Mouse (Mus musculus) heart, postnatal 25 days (tissue): Measurements from ENCODE around the gene Gbp9. TPM values are rescaled to one million over a fixed set of nuclear protein-coding genes. Genes with fewer than 3 reads are reported as not detected.
"Not testable (repeated sequence)": the region's sequence is repeated elsewhere in the genome, so short reads cannot be mapped to it uniquely, and the experiment has no call there.

ENCODE experiments used
- DNase-seq: peaks from one replicate; pipeline ENCODE4 v3.0.0; 2022; ENCODE audit warnings: low spot score
- intact Hi-C: fragments of 180-260 bp; cut with DNase I; formaldehyde crosslinking; loops from one replicate; pipeline ENCODE4 v1.15.1; 2025
- total RNA-seq, 2 experiments: library from RNA; stranded (reverse); gene quantifications; 2 replicates each; pipeline ENCODE4 v1.2.3; 2021

Gene Gbp9
- total RNA-seq: 1 to 10 TPM; 7.5 to 8.7 TPM

- DNase-seq, intact Hi-C loops: not testable (repeated sequence)
Measured at GRCm38 (mm10) chr5:105139409-105140088, at the start of gene Gbp9, which contains the start of the genes Gbp8 and Gbp4. Gene Gbp9, minus strand, starts transcription at chr5:105139539. Gene Gbp8, minus strand, starts transcription at chr5:105139540. Gene Gbp4, minus strand, starts transcription at chr5:105139586.

GRCm38 (mm10) chr5:105181446-105181845, 42.1 kb upstream of the Gbp9 start:
- DNase-seq: no peak
- intact Hi-C loops: no loop called here

GRCm38 (mm10) chr5:105156582-105156981, 17.2 kb upstream of the Gbp9 start:
- no peak for DNase-seq
- intact Hi-C loops: no loop called here

GRCm38 (mm10) chr5:105154049-105154448, 14.7 kb upstream of the Gbp9 start:
- DNase-seq: no peak
- intact Hi-C loops: no loop called here

GRCm38 (mm10) chr5:105148062-105148461, 8.7 kb upstream of the Gbp9 start:
- intact Hi-C loops: loop anchor here (5.0 kb wide), 2 partner anchors 144 to 161 kb away; partner anchors contain the start of genes Gbp6 and Gm43302
- DNase-seq: not testable (repeated sequence)

- peak; percentile 21 for DNase-seq
- intact Hi-C loops: loop anchor here (5.0 kb wide), 2 partner anchors 146 to 159 kb away; partner anchors contain the start of genes Gbp6 and Gm43302
Measured at GRCm38 (mm10) chr5:105146447-105146846, 7.1 kb upstream of the Gbp9 start.

- DNase-seq: not testable (repeated sequence)
- intact Hi-C loops: loop anchor here (5.0 kb wide), 2 partner anchors 147 to 158 kb away; partner anchors contain the start of genes Gbp6 and Gm43302
Measured at GRCm38 (mm10) chr5:105145731-105146130, 6.4 kb upstream of the Gbp9 start.

GRCm38 (mm10) chr5:105140089-105140810, 911 bp upstream of the Gbp9 start:
- DNase-seq, intact Hi-C loops: not testable (repeated sequence)

GRCm38 (mm10) chr5:105138906-105139305, 433 bp downstream of the Gbp9 start:
- intact Hi-C loops: no loop called here

GRCm38 (mm10) chr5:105136706-105137304, 2.5 kb downstream of the Gbp9 start:
- DNase-seq, intact Hi-C loops: not testable (repeated sequence)

More at GRCm38 (mm10) chr5:105138906-105139305, 433 bp downstream of the Gbp9 start:
- no peak for DNase-seq

- intact Hi-C loops, DNase-seq: not testable (repeated sequence)
Measured at GRCm38 (mm10) chr5:105121731-105122130, 17.6 kb downstream of the Gbp9 start.

GRCm38 (mm10) chr5:105115740-105116139, 23.6 kb downstream of the Gbp9 start:
- DNase-seq: no peak
- intact Hi-C loops: loop anchor here (2.0 kb wide), 1 partner anchor 27 kb away; no protein-coding TSS in a partner anchor

- intact Hi-C loops: loop anchor here (2.0 kb wide), 1 partner anchor 28 kb away; no protein-coding TSS in a partner anchor
- DNase-seq: no peak
Measured at GRCm38 (mm10) chr5:105114696-105115095, 24.6 kb downstream of the Gbp9 start.

GRCm38 (mm10) chr5:105113656-105114055, 25.7 kb downstream of the Gbp9 start:
- intact Hi-C loops: loop anchor here (2.0 kb wide), 1 partner anchor 29 kb away; no protein-coding TSS in a partner anchor
- DNase-seq: no peak

- DNase-seq: peak; percentile 29
- intact Hi-C loops: not testable (repeated sequence)
Measured at GRCm38 (mm10) chr5:105110271-105110852, 29.0 kb downstream of the Gbp9 start.

- intact Hi-C loops, DNase-seq: not testable (repeated sequence)
Measured at GRCm38 (mm10) chr5:105109775-105110174, 29.6 kb downstream of the Gbp9 start.

GRCm38 (mm10) chr5:105105689-105106088, 33.6 kb downstream of the Gbp9 start:
- DNase-seq, intact Hi-C loops: not testable (repeated sequence)

GRCm38 (mm10) chr5:105081900-105082299, 57.4 kb downstream of the Gbp9 start:
- intact Hi-C loops: no loop called here
- DNase-seq: no peak

- DNase-seq, intact Hi-C loops: not testable (repeated sequence)
Measured at GRCm38 (mm10) chr5:105068356-105068755, 71.0 kb downstream of the Gbp9 start.

- intact Hi-C loops, DNase-seq: not testable (repeated sequence)
Measured at GRCm38 (mm10) chr5:105064443-105064842, 74.9 kb downstream of the Gbp9 start.
